Comparison of ENCODE assay signal across 11 mouse cellular contexts in genomic region chr12:79796260-79796659, GRCm38 (mm10).
DNase-seq lines count a peak whose midpoint lies in the region; ATAC-seq and TF ChIP-seq lines count a peak whose summit lies in the region.
"Had no signal": no experiment of that assay in that cellular context is flagged by ENCODE, and none has a peak within 500 bp of the region (broad histone marks: within the 10 kb centered on the region; RNA-seq: fewer than 3 reads in every experiment).

No protein-coding gene starts in this region.

- WGBS in hindbrain, embryonic 10.5 days, result 62% methylated on average over 6 of the region's 6 CpGs
- WGBS in hindbrain, postnatal 0 days, result 63% methylated on average over 6 of the region's 6 CpGs
- 65% methylated on average over 6 of the region's 6 CpGs for WGBS in heart, embryonic 14.5 days
- WGBS in kidney, embryonic 16.5 days, result 59% methylated on average over 6 of the region's 6 CpGs
- 74% methylated on average over 6 of the region's 6 CpGs for WGBS in neural tube, embryonic 15.5 days

- H3K4me3 ChIP-seq in hindbrain, embryonic 10.5 days, result no peak overlapping the region
- H3K4me3 ChIP-seq in hindbrain, postnatal 0 days (ENCODE audit: low read length), result no peak overlapping the region
- H3K4me3 ChIP-seq in heart, embryonic 14.5 days (ENCODE audit: control insufficient read depth in 1 of 2, insufficient read depth in 1 of 2, low read depth in 1 of 2, low read length in 2 of 2), result no peak overlapping the region
- H3K4me3 ChIP-seq in kidney, embryonic 16.5 days (ENCODE audit: low read length), result no peak overlapping the region
- H3K4me3 ChIP-seq in neural tube, embryonic 15.5 days (replicated peaks), result no peak overlapping the region
- H3K4me3 ChIP-seq: hindbrain, embryonic 15.5 days; left cerebral cortex, adult 2 months; liver, embryonic 13.5 days had no signal

- peaks cover 8% of the 10 kb centered on the region for H3K27me3 ChIP-seq in hindbrain, embryonic 10.5 days (ENCODE audit: insufficient read depth, poor library complexity, severe bottlenecking)
- no peaks in the 10 kb centered on the region for H3K27me3 ChIP-seq in hindbrain, postnatal 0 days (ENCODE audit: insufficient read depth, low read length)
- no peaks in the 10 kb centered on the region for H3K27me3 ChIP-seq in heart, embryonic 14.5 days (ENCODE audit: control insufficient read depth, insufficient read depth, low read length)
- H3K27me3 ChIP-seq in kidney, embryonic 16.5 days (ENCODE audit: insufficient read depth, low read length), result no peaks in the 10 kb centered on the region
- no peaks in the 10 kb centered on the region for H3K27me3 ChIP-seq in neural tube, embryonic 15.5 days (replicated peaks)
- H3K27me3 ChIP-seq: CH12.LX; hindbrain, embryonic 15.5 days; liver, embryonic 13.5 days had no signal

- H3K9me3 ChIP-seq in hindbrain, embryonic 10.5 days, result no peaks in the 10 kb centered on the region
- H3K9me3 ChIP-seq in hindbrain, postnatal 0 days (ENCODE audit: low read length), result no peaks in the 10 kb centered on the region
- H3K9me3 ChIP-seq in heart, embryonic 14.5 days (ENCODE audit: control insufficient read depth, low read length), result no peaks in the 10 kb centered on the region
- no peaks in the 10 kb centered on the region for H3K9me3 ChIP-seq in kidney, embryonic 16.5 days (ENCODE audit: low read length)
- H3K9me3 ChIP-seq in neural tube, embryonic 15.5 days (replicated peaks), result no peaks in the 10 kb centered on the region
- H3K9me3 ChIP-seq: hindbrain, embryonic 15.5 days; liver, embryonic 13.5 days had no signal

- H3K9ac ChIP-seq in hindbrain, postnatal 0 days (replicated peaks; ENCODE audit: low read length), result no peak overlapping the region
- no peak overlapping the region for H3K9ac ChIP-seq in heart, embryonic 14.5 days (ENCODE audit: low read length)
- no peak overlapping the region for H3K9ac ChIP-seq in kidney, embryonic 16.5 days (replicated peaks; ENCODE audit: low read length)
- H3K9ac ChIP-seq in neural tube, embryonic 15.5 days (replicated peaks), result no peak overlapping the region
- H3K9ac ChIP-seq: hindbrain, embryonic 15.5 days; liver, embryonic 13.5 days had no signal

- peak overlapping the region; percentile 70; the same call in 1 of the 2 replicates for H3K27ac ChIP-seq in hindbrain, embryonic 10.5 days
- H3K27ac ChIP-seq in hindbrain, postnatal 0 days, result no peak overlapping the region
- peak overlapping the region; percentile 51 to 55 for H3K27ac ChIP-seq in heart, embryonic 14.5 days (replicated peaks in 1 of 2; ENCODE audit: control insufficient read depth in 1 of 2, insufficient read depth in 1 of 2, low read depth in 2 of 2, low read length in 2 of 2)
- peak overlapping the region; percentile 64; the same call in 1 of the 2 replicates for H3K27ac ChIP-seq in kidney, embryonic 16.5 days (ENCODE audit: low read length)
- 0 out of 2 replicates have a peak overlapping the region, but pooled peaks have one; percentile 28 for H3K27ac ChIP-seq in neural tube, embryonic 15.5 days (replicated peaks)
- H3K27ac ChIP-seq: hindbrain, embryonic 15.5 days; left cerebral cortex, adult 2 months; liver, embryonic 13.5 days had no signal

- no peak for DNase-seq in hindbrain, embryonic 10.5 days (ENCODE audit: low spot score)
- DNase-seq in hindbrain, postnatal 0 days (ENCODE audit: low spot score), result no peak
- DNase-seq in layer of hippocampus, adult 8-10 months (ENCODE audit: low spot score in 2 of 2), result no peak
- no peak for DNase-seq in adipocyte (ENCODE audit: low spot score)
- DNase-seq: liver, embryonic 13.5 days had no signal

- ATAC-seq in hindbrain, postnatal 0 days, result no peak
- ATAC-seq in heart, embryonic 14.5 days (ENCODE audit: insufficient number of reproducible peaks, insufficient read depth, low FRiP score, low read depth), result no peak
- peak; percentile 51; the same call in 1 of the 2 replicates for ATAC-seq in kidney, embryonic 16.5 days (ENCODE audit: low FRiP score, low TSS enrichment)
- ATAC-seq in neural tube, embryonic 15.5 days (ENCODE audit: low FRiP score), result no peak

- H3K4me2 ChIP-seq in hindbrain, postnatal 0 days (ENCODE audit: low read depth, low read length), result no peak overlapping the region
- no peak overlapping the region for H3K4me2 ChIP-seq in heart, embryonic 14.5 days (ENCODE audit: low read length)
- H3K4me2 ChIP-seq in kidney, embryonic 16.5 days (replicated peaks; ENCODE audit: low read depth, low read length), result no peak overlapping the region
- no peak overlapping the region for H3K4me2 ChIP-seq in neural tube, embryonic 15.5 days
- H3K4me2 ChIP-seq: hindbrain, embryonic 15.5 days; liver, embryonic 13.5 days had no signal

- no peaks in the 10 kb centered on the region for H3K36me3 ChIP-seq in hindbrain, embryonic 10.5 days
- no peaks in the 10 kb centered on the region for H3K36me3 ChIP-seq in hindbrain, postnatal 0 days (ENCODE audit: insufficient read depth, low read length)
- H3K36me3 ChIP-seq in heart, embryonic 14.5 days (ENCODE audit: control insufficient read depth, insufficient read depth, low read length), result no peaks in the 10 kb centered on the region
- H3K36me3 ChIP-seq in kidney, embryonic 16.5 days (ENCODE audit: insufficient read depth, low read length), result no peaks in the 10 kb centered on the region
- no peaks in the 10 kb centered on the region for H3K36me3 ChIP-seq in neural tube, embryonic 15.5 days
- H3K36me3 ChIP-seq: hindbrain, embryonic 15.5 days; liver, embryonic 13.5 days had no signal

- peaks cover 33% of the 10 kb centered on the region for H3K4me1 ChIP-seq in hindbrain, embryonic 10.5 days (replicated peaks)
- no peaks in the 10 kb centered on the region for H3K4me1 ChIP-seq in hindbrain, postnatal 0 days (ENCODE audit: insufficient read depth, low read length)
- H3K4me1 ChIP-seq in heart, embryonic 14.5 days (ENCODE audit: control insufficient read depth in 2 of 2, insufficient read depth in 2 of 2, low read length in 2 of 2), result peaks cover 13 to 18% of the 10 kb centered on the region in 2 experiments
- H3K4me1 ChIP-seq in kidney, embryonic 16.5 days (ENCODE audit: insufficient read depth, low read length), result peaks cover 12% of the 10 kb centered on the region
- no peaks in the 10 kb centered on the region for H3K4me1 ChIP-seq in neural tube, embryonic 15.5 days
- H3K4me1 ChIP-seq: hindbrain, embryonic 15.5 days had no signal

- TF ChIP-seq CTCF in hindbrain, postnatal 0 days (IDR thresholded peaks at IDR 0.05; ENCODE audit: low read depth), result no peak
